Mouse (Mus musculus): ENCODE measurements at regions not wholly inside any gene's neighbourhood (a gene's known extent, or its start where the extent isn't known, plus 50 kb on each side); places are given as distances from the start of the nearest gene placed in this dataset.

- no peaks in the 10 kb centered on the region for H3K27me3 ChIP-seq (replicated peaks; ENCODE audit: low read depth, poor library complexity, severe bottlenecking)
- no peaks in the 10 kb centered on the region for H3K4me1 ChIP-seq
- no peak for DNase-seq (ENCODE audit: low spot score)
- no peak overlapping the region for H3K27ac ChIP-seq (replicated peaks)
- H3K9me3 ChIP-seq: no peaks in the 10 kb centered on the region
- 60% methylated on average over 8 of the region's 8 CpGs for WGBS
- no peak overlapping the region for H3K4me3 ChIP-seq
- H3K36me3 ChIP-seq (replicated peaks): no peaks in the 10 kb centered on the region
Measured at GRCm38 (mm10) chr14:99778477-99778876, 480.0 kb downstream of the Klf5 start.

GRCm38 (mm10) chr14:99778957-99779356, 480.5 kb downstream of the Klf5 start:
- H3K36me3 ChIP-seq (replicated peaks): no peaks in the 10 kb centered on the region
- H3K27me3 ChIP-seq (replicated peaks; ENCODE audit: low read depth, poor library complexity, severe bottlenecking): no peaks in the 10 kb centered on the region
- H3K9me3 ChIP-seq: no peaks in the 10 kb centered on the region
- H3K4me1 ChIP-seq: no peaks in the 10 kb centered on the region
- no peak overlapping the region for H3K4me3 ChIP-seq
- 88% methylated on average over 4 of the region's 4 CpGs for WGBS
- no peak for DNase-seq (ENCODE audit: low spot score)
- H3K27ac ChIP-seq (replicated peaks): no peak overlapping the region

GRCm38 (mm10) chr14:99783646-99784045, 485.2 kb downstream of the Klf5 start:
- H3K27ac ChIP-seq (replicated peaks): no peak overlapping the region
- H3K4me3 ChIP-seq: no peak overlapping the region
- H3K4me1 ChIP-seq: no peaks in the 10 kb centered on the region
- H3K36me3 ChIP-seq (replicated peaks): no peaks in the 10 kb centered on the region
- no peaks in the 10 kb centered on the region for H3K9me3 ChIP-seq
- H3K27me3 ChIP-seq (replicated peaks; ENCODE audit: low read depth, poor library complexity, severe bottlenecking): no peaks in the 10 kb centered on the region
- WGBS: 88% methylated on average over 1 of the region's 1 CpGs
- DNase-seq (ENCODE audit: low spot score): no peak

GRCm38 (mm10) chr14:99785106-99785505, 486.6 kb downstream of the Klf5 start:
- Histone ChIP-seq H3K27me3 (replicated peaks; ENCODE audit: low read depth, poor library complexity, severe bottlenecking) (no peaks in the 10 kb centered on the region), H3K4me3 (no peak overlapping the region), H3K36me3 (replicated peaks) (no peaks in the 10 kb centered on the region), H3K27ac (replicated peaks) (no peak overlapping the region), H3K4me1 (no peaks in the 10 kb centered on the region), H3K9me3 (no peaks in the 10 kb centered on the region)
- WGBS: 89% methylated on average over 5 of the region's 5 CpGs
- no peak for DNase-seq (ENCODE audit: low spot score)

- Histone ChIP-seq H3K4me1 (no peaks in the 10 kb centered on the region), H3K9me3 (no peaks in the 10 kb centered on the region), H3K36me3 (replicated peaks) (no peaks in the 10 kb centered on the region), H3K4me3 (no peak overlapping the region), H3K27ac (replicated peaks) (no peak overlapping the region), H3K27me3 (replicated peaks; ENCODE audit: low read depth, poor library complexity, severe bottlenecking) (no peaks in the 10 kb centered on the region)
- WGBS: 88% methylated on average over 1 of the region's 1 CpGs
- no peak for DNase-seq (ENCODE audit: low spot score)
Measured at GRCm38 (mm10) chr14:99786367-99786766, 487.9 kb downstream of the Klf5 start.

GRCm38 (mm10) chr14:99788185-99788584, 489.7 kb downstream of the Klf5 start:
- Histone ChIP-seq H3K27ac (replicated peaks) (no peak overlapping the region), H3K4me1 (no peaks in the 10 kb centered on the region), H3K9me3 (no peaks in the 10 kb centered on the region), H3K36me3 (replicated peaks) (no peaks in the 10 kb centered on the region), H3K4me3 (no peak overlapping the region), H3K27me3 (replicated peaks; ENCODE audit: low read depth, poor library complexity, severe bottlenecking) (no peaks in the 10 kb centered on the region)
- 85% methylated on average over 3 of the region's 3 CpGs for WGBS
- no peak for DNase-seq (ENCODE audit: low spot score)

GRCm38 (mm10) chr14:99796293-99796692, 488.2 kb downstream of the Klf12 start:
- Histone ChIP-seq H3K4me3 (no peak overlapping the region), H3K9me3 (no peaks in the 10 kb centered on the region; the same call in 1 of the 2 replicates), H3K27ac (replicated peaks) (no peak overlapping the region), H3K4me1 (no peaks in the 10 kb centered on the region), H3K36me3 (replicated peaks) (no peaks in the 10 kb centered on the region), H3K27me3 (replicated peaks; ENCODE audit: low read depth, poor library complexity, severe bottlenecking) (no peaks in the 10 kb centered on the region)
- 81% methylated on average over 4 of the region's 4 CpGs for WGBS
- no peak for DNase-seq (ENCODE audit: low spot score)

- DNase-seq (ENCODE audit: low spot score): no peak
- no peaks in the 10 kb centered on the region for H3K36me3 ChIP-seq (replicated peaks)
- no peaks in the 10 kb centered on the region for H3K4me1 ChIP-seq
- no peaks in the 10 kb centered on the region; the same call in 1 of the 2 replicates for H3K9me3 ChIP-seq
- H3K27me3 ChIP-seq (replicated peaks; ENCODE audit: low read depth, poor library complexity, severe bottlenecking): no peaks in the 10 kb centered on the region
- no peak overlapping the region for H3K4me3 ChIP-seq
- WGBS: 78% methylated on average over 1 of the region's 1 CpGs
- H3K27ac ChIP-seq (replicated peaks): no peak overlapping the region
Measured at GRCm38 (mm10) chr14:99806052-99806451, 478.4 kb downstream of the Klf12 start.

GRCm38 (mm10) chr14:99806599-99806998, 477.9 kb downstream of the Klf12 start:
- Histone ChIP-seq H3K4me1 (no peaks in the 10 kb centered on the region), H3K27me3 (replicated peaks; ENCODE audit: low read depth, poor library complexity, severe bottlenecking) (no peaks in the 10 kb centered on the region), H3K9me3 (no peaks in the 10 kb centered on the region), H3K36me3 (replicated peaks) (no peaks in the 10 kb centered on the region), H3K4me3 (no peak overlapping the region), H3K27ac (replicated peaks) (no peak overlapping the region)
- WGBS: 78% methylated on average over 5 of the region's 5 CpGs
- DNase-seq (ENCODE audit: low spot score): no peak

GRCm38 (mm10) chr14:99812741-99813485, 471.6 kb downstream of the Klf12 start:
- WGBS: 89% methylated on average over 6 of the region's 6 CpGs
- Histone ChIP-seq H3K27ac (replicated peaks) (no peak overlapping the region), H3K9me3 (no peaks in the 10 kb centered on the region), H3K4me3 (no peak overlapping the region), H3K36me3 (replicated peaks) (no peaks in the 10 kb centered on the region), H3K27me3 (replicated peaks; ENCODE audit: low read depth, poor library complexity, severe bottlenecking) (no peaks in the 10 kb centered on the region), H3K4me1 (no peaks in the 10 kb centered on the region)
- no peak for DNase-seq (ENCODE audit: low spot score)

All from embryonic facial prominence, embryonic 10.5 days (tissue).